Mouse (Mus musculus) frontal cortex, postnatal 36 days (tissue): ENCODE results near the gene Socs5.

Source experiments
- DNase-seq, 2 experiments: peaks; one replicate each; pipeline ENCODE4 v3.0.0; 2022; ENCODE audit warnings: low spot score in 2 of 2

Socs5 gene

GRCm38 (mm10) chr17:87167407-87167806, 59.9 kb downstream of the Socs5 start:
- peak in 1 of 2 experiments; percentile 57 for DNase-seq

- peak; percentile 28 to 50 for DNase-seq
Observed at GRCm38 (mm10) chr17:87169076-87169475, 61.6 kb downstream of the Socs5 start.

GRCm38 (mm10) chr17:87170364-87170763, 62.9 kb downstream of the Socs5 start:
- DNase-seq = no peak

GRCm38 (mm10) chr17:87172031-87172430, 64.6 kb downstream of the Socs5 start:
- DNase-seq = no peak

- DNase-seq = no peak
Observed at GRCm38 (mm10) chr17:87173966-87174365, 66.5 kb downstream of the Socs5 start.

- no peak for DNase-seq
Observed at GRCm38 (mm10) chr17:87174651-87175331, 67.3 kb downstream of the Socs5 start.

GRCm38 (mm10) chr17:87176066-87177012, 68.9 kb downstream of the Socs5 start:
- no peak for DNase-seq

- peak; percentile 29 to 33 for DNase-seq
Observed at GRCm38 (mm10) chr17:87178596-87179590, 71.4 kb downstream of the Socs5 start.

- no peak for DNase-seq
Observed at GRCm38 (mm10) chr17:87179939-87180550, 72.6 kb downstream of the Socs5 start.

- no peak for DNase-seq
Observed at GRCm38 (mm10) chr17:87181683-87182346, 74.3 kb downstream of the Socs5 start.

- no peak for DNase-seq
Observed at GRCm38 (mm10) chr17:87185461-87186066, 78.1 kb downstream of the Socs5 start.

GRCm38 (mm10) chr17:87187005-87187404, 79.5 kb downstream of the Socs5 start:
- DNase-seq = no peak
